Mouse (Mus musculus): ENCODE measurements around the gene Cebpe.
A peak's percentile ranks its signal among the peaks of the same experiment; 100 is the strongest.

Gene Cebpe

DNA sequence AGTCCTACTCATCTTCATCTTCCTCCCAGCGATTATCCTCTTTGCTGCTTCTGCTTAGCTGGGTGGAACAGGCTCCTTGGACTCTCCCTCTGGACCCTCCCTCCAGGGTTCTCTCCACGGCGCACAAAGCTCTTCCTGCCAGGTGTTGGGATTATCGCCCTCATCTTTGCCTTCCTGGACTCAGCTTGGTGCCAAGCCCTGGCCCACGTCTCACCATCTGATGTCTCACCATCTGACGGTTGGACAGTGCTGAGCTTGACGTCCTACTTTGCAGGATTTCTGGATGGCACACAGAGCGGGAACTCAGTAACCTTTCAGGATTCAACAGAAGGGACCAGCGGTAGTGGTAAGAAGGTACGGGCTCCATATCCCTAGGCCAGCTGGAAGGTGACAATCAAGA is 9.7 kb upstream of the Cebpe start:
- no peak for DNase-seq (ENCODE audit: low spot score)

DNA sequence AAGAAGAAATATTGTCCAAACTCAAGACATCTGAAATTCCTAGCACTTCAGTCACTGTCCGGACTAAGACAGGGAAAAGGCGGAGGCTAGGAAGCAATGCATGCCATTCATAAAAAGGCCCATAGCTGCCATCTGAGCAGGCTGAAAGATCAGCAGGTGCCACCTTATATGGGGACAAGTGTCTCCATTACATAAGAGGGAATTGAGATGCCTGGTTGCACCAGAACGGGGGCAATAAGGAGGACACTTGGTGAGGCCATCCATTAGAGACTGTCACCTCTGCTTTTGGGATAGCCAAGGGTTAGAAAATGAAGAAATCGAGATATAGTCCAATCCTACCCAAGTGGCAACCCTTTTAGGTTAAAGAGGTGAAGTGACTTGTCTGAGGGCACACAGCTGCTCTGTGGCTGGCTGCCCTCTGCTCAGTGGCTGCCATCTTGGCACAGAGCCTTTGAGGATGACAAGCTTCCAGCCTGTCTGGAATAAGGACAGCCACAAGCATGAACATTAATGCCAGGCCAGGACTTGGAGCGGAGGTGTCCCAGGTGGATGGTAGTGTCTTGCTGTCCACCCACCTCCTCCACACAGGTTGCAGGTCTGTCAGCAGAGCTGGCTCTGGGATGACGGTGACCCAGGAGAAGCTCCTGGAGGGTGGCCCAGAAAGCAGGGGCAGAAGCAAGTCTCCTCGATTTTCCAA is 8.8 kb upstream of the Cebpe start:
- DNase-seq (ENCODE audit: low spot score), result no peak

DNA sequence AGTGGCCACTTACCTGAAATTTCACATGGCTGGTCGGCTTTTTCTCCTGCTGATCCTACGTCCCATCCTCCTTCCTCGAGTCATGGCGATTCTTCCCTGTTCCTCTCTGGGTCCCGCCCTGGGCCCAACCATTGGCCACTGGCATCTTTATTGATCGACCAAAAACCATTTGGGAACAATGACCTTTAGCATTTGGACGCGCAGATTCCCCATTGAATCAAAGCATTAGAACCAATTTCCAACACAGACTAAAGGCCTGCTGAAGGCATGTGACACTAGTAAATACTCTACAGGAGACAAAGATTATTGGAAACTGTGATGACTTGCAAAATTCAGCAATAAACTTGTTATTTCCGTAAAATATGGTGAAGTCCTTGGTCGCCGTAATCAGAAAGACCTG is 8.1 kb upstream of the Cebpe start:
- no peak for DNase-seq (ENCODE audit: low spot score)

DNA sequence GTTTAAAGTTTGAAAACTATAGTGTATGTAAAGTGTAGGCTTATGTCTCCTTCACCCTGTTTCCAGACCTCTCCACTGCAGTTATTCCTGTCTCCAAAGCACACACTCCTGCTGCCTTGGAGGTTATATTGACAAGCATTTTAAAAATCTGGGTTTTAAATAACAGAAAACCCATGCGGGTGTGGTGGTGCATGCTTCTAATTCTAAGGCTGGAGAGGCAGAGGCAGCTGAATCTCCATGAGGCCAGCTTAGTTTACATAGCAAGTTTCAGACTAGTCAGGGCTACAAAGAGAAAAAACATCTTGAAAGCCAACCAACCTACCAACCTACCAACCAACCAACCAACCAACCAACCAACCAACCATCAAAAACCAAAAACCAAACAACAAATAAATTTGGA is 3.4 kb upstream of the Cebpe start:
- DNase-seq (ENCODE audit: low spot score), result no peak

DNA sequence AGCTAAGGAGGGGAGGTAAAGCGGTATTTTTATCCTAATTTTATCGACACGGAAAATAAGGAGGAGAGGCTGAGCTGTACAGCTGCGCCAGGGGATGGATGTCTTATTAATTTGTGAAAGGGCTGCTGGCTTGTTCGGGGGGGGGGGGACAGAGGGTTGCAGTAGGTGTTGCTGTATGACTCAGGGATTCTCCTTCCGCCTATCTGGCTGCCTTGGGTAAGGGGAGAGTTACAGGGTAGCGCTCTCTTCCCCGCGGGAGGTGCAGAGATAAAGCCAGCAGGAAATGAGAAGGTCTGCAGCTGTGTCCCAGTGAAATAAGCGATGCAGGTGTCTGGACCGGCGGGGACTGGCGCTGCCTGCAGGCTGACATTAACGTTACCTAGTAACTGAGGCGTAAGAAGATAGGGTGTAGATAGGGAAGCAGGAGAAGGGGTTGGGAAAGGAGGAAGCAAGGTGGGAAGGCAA is 2.7 kb upstream of the Cebpe start:
- no peak for DNase-seq (ENCODE audit: low spot score)

DNA sequence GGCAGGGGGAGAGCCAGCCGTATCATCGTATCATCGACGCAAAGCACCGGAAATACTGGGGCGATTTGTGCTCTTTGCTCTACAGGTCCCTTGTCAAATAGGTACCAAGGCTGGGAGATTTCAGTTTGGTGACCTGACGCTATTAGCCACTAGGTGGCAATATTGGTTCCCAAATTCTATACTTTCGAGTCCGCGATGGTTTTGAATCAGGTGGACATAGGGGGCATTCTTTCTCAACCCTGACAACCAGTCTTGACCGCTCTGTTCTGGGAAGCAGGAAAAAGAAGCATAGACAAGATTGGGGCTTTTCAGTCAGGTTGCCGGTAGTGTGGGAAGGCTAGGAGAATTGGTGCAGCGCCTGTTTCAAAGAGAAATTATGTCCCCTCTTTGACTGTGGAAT is 2.1 kb upstream of the Cebpe start:
- DNase-seq (ENCODE audit: low spot score), result peak; percentile 70

DNA sequence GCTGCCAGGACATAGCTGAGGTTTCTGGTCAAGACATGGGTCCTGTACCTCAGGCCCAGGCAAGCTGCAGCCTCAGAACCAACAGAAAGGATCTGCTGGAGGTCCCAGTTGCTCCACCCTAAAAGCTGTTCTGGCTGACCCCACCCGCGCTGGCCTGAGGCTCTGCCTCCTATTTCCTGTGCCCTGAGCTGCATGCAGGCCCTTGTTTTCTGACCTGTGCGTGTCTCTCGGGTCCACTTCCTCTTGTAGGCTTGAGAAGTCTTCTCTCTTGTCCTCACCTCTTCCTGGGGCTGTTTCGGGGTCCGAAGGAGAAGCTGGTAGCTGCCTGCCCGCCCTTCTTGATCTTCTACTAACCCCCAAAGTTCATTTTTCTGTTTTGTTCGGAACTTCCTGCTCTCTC is 887 bp upstream of the Cebpe start:
- DNase-seq (ENCODE audit: low spot score), result peak; percentile 23

DNA sequence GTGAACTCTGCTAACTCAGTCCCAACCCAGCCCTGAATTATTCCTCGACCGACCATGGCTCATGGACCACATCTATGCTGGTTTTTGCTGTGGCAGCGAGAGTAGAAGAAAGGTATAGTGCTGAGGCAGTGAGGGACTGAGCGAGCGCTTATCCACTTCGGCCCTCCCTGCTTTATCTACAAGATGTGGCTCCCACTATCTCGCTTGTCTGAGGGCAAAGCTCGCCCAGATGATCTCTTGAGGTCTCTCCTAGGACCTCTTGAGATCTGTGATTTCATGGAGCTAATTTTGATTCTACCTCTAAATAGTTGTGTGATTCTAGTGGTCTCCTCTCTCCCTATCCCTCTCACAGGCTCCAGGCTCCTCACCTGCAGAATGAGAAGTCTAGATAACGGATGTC is 2.9 kb downstream of the Cebpe start:
- no peak for DNase-seq (ENCODE audit: low spot score)

DNA sequence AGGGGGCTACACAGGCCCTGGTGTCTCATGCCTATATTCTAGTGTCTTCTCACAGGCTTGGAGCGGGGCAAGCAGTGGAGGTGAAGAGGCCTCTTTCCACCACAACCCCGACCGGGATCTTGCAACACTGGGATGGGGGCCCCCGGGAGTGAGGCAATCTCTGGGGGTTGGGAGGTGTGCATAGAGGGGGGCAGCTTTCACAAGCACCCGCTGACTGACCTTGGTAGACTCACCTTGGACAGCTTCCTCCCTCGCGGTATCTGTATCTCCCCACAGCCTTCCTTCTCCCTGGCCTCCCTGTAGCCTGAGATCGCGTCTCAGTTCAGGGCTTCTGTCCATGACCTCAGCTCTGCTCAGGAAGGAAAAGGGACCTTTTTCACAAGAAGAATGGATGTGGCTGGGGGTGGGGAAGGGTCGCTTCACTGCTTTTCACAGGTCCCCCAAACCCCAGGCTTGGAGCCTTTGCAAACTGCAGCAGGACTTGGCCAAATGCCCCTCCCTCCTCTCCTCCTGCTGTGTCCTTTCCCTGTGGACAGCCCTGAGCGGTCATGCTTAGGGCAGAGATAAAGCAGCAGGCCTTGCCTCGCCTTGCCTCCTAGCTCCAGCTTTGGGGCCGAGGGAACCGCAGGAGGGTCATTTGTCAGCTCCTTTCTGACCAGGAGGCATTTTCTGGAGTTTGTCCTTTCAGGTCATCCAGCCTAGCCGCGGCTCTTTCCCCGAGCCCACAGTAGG is 5.2 kb downstream of the Cebpe start:
- DNase-seq (ENCODE audit: low spot score), result no peak

DNA sequence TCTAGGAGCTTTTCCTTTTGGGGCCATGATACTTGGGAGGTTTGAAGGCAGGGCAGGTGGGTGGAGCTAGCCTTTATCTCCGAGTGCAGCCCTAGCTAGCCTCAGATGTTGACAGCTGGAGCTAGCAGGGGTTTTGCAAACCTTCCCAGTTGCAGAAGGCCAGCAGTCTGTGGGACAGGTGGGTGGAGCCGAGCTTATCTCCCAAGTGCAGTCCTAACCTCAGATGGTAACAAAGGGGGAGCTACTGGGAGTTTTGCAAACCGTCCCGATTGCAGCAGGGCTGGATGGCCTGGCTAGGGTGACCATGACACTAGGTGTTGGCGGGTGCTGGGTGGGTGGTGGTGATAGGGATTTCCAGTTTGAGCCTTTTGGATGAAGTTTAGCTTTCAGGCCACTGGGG is 6.1 kb downstream of the Cebpe start:
- DNase-seq (ENCODE audit: low spot score), result no peak

DNA sequence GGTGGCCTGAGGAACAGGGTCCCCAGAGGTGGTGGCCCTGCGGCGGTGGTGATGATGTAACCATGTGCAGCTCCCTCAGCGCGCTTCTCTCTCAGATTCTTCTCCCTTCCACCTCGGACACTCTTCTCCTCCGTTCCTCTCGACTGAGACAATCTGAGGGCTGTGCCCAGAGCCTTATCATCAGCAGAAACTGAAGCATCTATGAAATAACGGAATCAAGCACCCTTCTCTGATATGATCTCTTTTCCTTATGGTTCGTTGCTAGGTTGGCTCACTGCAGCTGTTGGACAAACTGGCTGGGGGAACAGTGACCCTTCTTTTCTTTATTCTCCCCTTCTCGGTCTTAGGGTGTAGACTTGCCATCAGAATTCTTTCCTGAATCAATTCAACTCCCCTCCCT is 8.8 kb downstream of the Cebpe start:
- DNase-seq (ENCODE audit: low spot score), result no peak

DNA sequence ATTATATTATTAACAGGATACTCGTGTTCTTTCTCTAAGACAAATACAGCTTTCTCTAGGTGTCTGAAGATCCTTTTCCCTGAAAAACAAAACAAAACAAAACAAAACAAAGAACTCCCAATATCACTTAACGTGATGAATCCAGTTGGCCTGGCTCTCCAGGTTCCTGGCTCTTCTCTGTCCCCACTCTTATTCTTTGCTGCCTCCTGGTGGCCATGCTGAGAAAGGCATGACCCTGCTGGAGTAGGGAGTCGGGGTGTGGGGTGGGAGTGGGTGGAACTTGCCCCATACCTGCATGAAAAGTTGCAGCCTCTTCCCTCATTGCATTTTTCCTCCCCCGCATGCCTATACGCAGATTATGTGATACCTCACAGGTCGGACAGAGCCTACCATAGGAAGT is 10.7 kb downstream of the Cebpe start:
- DNase-seq (ENCODE audit: low spot score), result peak; percentile 82

DNA sequence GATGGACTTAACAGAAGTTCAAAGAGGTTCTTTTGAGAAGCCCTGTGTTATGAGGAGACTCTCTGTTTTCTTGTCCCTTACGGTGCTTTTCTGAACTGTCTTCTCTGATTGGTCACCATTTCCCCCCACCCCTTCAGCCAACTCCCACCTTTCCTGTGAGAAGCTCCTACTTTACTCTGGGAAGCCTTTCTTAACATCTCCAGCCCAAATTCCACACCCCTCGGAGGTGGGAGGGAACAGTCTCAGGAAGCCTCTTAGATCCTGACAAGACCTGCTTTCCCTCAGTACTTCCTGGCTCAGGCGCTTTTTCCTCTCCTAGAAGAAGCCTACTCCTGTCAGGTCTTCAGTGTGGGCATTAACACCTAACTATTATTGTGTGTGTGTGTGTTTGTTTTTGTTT is 12.4 kb downstream of the Cebpe start:
- no peak for DNase-seq (ENCODE audit: low spot score)

DNA sequence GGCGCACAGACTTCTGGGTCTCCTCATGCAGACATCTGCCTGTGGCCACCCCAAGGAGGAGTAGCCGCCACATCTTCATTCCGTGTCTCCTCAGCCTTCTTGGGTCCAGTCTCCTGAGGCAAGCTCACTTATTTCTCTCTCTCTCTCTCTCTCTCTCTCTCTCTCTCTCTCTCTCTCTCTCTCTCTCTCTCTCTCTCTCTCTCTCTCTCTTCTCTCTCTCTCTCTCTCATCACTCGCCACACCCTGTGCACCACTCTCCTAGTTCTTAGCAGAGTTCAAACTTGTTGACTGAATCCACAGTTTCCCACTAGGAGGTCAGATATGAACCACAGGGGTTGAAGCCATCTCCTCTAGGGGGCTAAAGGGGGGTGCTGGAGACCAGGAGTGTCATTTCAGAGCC is 13.2 kb downstream of the Cebpe start, which contains the start of gene Gm29776:
Gm29776 (minus strand) TSS at position 101 of the 400 bp plus-strand sequence.
- DNase-seq (ENCODE audit: low spot score), result no peak

DNA sequence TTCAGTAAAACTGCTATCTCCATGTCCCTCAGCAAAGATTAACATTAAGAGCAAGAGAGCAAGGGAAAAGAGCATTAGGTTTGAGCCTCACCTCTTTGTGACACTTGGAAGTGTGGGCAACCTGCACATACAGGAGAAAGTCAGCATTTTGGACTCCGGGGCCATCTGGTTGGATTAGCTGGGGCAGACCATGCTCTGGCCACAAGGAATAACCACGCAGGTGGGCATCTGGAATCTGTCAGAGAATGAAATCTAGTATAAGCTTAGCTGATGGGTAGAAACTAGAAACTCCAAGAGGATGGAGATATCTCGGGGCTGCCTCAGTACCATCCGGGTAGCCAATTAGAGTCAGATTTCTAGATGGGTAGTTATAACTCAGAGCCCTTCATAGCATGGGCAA is 15.2 kb downstream of the Cebpe start:
- no peak for DNase-seq (ENCODE audit: low spot score)

DNA sequence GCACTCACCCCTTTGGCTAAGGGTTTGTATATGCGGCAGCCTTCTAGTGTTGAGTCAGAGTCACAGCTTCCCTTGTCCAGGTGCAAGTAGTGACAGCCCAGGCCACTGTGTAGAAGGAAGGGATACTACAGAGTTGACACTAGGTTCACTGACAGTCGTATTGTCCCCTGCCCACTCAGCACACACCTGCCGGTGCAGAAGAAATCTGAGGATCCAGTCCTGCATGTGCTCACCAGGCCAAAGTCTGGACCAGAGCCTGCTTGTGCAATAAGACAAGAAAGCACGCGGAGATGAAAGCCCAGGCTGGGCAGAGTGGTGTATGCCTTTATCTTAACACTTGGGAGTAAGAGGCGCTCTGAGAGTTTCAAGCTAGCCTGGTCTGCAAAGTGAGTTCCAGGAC is 16.9 kb downstream of the Cebpe start:
- no peak for DNase-seq (ENCODE audit: low spot score)

DNA sequence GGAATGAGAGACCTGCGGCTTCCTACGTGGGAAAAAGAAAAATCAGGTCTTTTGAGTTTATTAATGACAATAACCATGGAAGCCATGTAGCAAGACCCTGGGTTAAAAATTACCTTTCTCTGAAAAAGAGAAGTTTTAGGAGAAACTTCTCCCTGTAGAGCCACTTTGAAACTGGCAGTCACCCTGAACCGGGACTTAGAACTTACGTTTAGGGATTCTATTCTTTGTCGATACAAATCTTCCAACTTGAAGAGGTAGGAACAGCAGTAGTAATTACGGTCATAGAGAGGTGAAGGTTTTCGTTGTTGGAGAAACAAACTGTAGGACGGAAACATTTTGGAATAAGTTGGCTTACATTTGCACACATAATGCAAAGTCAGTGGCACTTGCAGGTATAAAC is 24.7 kb downstream of the Cebpe start:
- no peak for DNase-seq (ENCODE audit: low spot score)

DNA sequence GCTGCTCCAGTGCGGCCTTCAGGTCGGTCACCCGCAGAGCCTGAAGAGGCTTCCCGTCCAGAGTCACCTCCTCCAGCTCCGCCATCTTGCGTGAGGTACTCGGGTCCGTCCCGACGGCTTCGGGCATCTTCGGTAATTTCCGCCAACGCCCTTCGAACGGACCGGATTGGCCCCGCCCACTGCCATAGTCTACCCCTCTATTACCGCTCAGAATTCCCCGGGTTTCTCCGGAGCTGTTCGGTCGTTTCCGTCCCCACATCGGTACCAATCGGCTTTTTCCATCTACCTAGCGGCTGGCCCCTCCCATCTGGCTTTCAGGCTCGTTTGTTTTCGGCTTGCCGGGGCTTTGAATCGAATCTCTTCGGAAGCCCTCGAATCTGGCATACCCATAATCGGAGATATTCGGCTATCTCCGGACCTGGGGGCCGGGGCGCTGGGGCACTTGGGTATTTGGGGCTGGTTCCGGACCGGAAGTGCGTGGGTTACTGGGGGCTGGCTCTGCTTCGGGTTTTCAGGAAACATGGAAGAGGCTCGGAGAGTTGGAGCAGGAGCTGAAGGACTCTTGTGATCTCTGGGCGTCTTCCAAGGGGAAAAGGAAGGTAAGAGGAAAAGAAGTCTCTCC is 25.3 kb downstream of the Cebpe start, which contains the start of gene Acin1:
Acin1 (minus strand) TSS at position 410 of the 622 bp plus-strand sequence.
- peak; percentile 100 for DNase-seq (ENCODE audit: low spot score)

DNA sequence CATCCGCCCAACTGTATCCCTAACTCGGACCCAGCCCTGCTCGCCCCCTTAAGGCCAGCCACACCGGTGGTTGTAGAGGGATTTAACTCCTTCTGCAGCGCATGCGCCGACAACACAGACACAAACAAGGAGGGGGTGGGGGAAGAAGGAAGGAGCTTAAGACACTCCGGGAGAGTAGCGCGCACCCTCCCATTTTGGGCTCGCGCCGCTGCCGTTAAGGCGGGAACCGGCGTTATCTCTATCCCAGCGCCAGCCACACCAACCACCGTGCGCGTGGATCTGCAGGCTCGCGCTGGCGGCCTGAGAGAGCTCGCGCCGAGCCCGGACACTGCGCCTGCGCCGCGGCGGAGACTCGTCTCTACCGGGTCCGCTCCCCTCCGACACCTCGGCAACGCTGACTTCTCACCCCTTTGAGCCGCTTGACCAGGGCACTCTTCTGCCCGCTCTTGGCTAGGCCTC is 25.9 kb downstream of the Cebpe start, which contains the start of gene 1700123O20Rik:
1700123O20Rik (plus strand) TSS at position 154 of the 459 bp plus-strand sequence.
- DNase-seq (ENCODE audit: low spot score), result peak; percentile 77

DNA sequence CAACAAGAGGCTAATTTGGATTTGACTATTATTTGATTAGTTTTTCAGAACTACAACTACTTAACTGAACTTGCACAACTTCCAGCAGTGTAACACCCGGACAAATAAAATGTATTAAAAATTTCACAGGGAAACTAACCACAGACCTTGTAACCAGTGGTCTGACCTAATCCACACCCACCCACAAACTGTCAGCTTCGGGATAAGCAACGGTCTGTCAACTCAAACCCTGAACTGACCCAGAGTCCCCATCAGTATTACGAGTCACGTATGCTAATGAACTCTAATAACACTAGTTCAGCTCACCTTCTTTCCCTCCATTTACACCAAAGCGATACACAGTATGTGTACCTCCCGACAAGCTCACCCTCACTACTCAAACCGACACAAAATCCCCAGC is 26.5 kb downstream of the Cebpe start:
- no peak for DNase-seq (ENCODE audit: low spot score)

DNA sequence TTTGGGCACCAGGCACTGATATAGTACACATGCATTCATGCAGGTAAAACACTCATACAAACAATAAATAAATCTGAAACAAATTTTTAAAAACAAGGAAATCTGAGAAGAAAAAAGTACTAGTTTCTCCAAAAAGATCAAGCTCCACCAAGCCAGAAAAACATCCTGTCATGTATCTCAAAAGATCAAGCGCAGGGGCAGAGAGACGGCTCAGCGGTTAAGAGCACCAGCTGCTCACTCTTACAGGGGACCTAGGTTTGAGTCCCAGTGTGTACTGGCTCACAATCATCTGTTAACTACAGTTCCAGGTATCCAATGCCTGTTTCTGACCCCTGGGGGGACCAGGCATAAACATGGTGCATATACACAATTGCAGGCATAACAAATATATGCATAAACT is 29.6 kb downstream of the Cebpe start:
- no peak for DNase-seq (ENCODE audit: low spot score)

DNA sequence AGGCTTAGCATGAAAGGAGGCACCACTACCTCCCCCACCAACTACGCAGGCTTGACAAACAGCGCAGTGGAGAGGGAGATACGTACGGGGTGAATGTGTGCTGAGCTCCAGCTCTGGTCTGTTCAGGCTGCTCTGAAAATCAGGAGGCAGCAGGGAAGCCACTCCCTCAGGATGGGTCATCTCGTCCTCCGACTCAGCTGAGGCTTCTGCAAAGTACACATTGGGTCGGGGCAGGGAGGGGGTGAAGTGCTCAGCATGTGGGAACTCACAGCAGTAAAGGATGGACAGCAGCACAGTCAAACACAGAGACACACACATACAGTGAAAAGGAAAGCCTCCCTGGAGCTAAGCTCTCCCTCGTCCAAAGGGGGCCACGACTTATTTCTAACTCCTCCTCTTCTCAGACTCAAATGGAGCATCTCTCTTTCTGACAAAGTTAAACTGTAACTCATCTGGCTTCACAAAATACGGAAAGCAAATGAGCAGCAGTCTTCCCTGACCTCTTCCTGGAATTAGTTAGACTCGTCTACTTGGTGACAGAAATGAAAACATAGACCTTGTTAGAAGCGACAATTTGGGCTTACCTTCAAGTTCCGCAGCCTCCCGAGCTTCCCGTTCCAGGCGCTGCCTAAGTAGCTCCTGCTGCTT is 33.2 kb downstream of the Cebpe start:
- DNase-seq (ENCODE audit: low spot score), result no peak
